Mouse (Mus musculus) testis, adult 2 months (tissue): ENCODE measurements around the gene Aff1. TPM values are rescaled to one million over a fixed set of nuclear protein-coding genes. Genes with fewer than 3 reads are reported as not detected.

ENCODE experiments used
- H3K27ac ChIP-seq: fragments of 200-500 bp; 2 replicates; pipeline ENCODE4 v1.5.1; 2012; ENCODE audit warnings: low read depth, low read length; ENCODE audit not compliant: control insufficient read depth, insufficient read depth
- H3K27me3 ChIP-seq: fragments of 200-500 bp; 2 replicates; pipeline ENCODE4 v1.6.1; 2012; ENCODE audit warnings: mild to moderate bottlenecking, low read length, moderate library complexity; ENCODE audit not compliant: control insufficient read depth, insufficient read depth
- H3K36me3 ChIP-seq: fragments of 200-500 bp; 2 replicates; pipeline ENCODE4 v1.6.1; 2012; ENCODE audit warnings: mild to moderate bottlenecking, low read length; ENCODE audit not compliant: control insufficient read depth, insufficient read depth
- H3K4me1 ChIP-seq: fragments of 200-500 bp; 2 replicates; pipeline ENCODE4 v1.6.1; 2012; ENCODE audit warnings: low read length; ENCODE audit not compliant: control insufficient read depth, insufficient read depth
- H3K4me3 ChIP-seq: fragments of 200-500 bp; 2 replicates; pipeline ENCODE4 v1.5.1; 2012; ENCODE audit warnings: low read depth, mild to moderate bottlenecking, low read length, moderate library complexity, mixed read lengths; ENCODE audit not compliant: control insufficient read depth
- CTCF ChIP-seq: fragments of 200-500 bp; IDR thresholded peaks from 2 replicates; pipeline ENCODE4 v1.5.1; 2012; ENCODE audit warnings: low read depth, mild to moderate bottlenecking, inconsistent platforms, low read length, moderate library complexity; ENCODE audit not compliant: control insufficient read depth, insufficient read depth, insufficient replicate concordance
- POLR2A ChIP-seq: fragments of 200-500 bp; IDR thresholded peaks from 2 replicates; pipeline ENCODE4 v1.6.1; 2012; ENCODE audit warnings: low read depth, mild to moderate bottlenecking, inconsistent platforms, low read length, moderate library complexity; ENCODE audit not compliant: control insufficient read depth
- polyA plus RNA-seq: library from polyadenylated mRNA; depleted of rRNA; stranded (reverse); fragments of >200 nt; gene quantifications from 2 replicates; pipeline ENCODE4 v1.2.3, GENCODE M21; 2012

The Aff1 gene
- polyA plus RNA-seq, 1 experiment, result 1.3 TPM

DNA sequence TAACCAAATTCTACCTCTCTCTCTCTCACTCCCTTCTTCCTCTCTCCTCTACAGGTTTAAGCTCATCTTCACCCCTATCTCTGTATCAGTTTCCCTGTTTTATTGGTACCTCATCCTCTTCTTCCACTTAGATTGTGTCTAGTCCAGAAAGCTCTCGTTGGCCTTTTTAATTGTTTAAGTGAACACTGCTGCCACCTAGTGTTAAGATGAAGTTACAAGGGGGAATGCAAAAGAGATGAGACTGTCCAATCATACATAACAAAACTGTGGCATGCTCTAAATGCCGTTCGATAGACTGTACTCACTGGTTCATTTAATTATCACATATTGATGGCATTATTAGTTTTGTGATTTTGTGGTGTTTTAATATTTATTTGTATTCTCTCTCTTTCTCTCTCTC lies 32.6 kb upstream of the Aff1 start:
- H3K4me1 ChIP-seq, result no peaks in the 10 kb centered on the region
- H3K4me3 ChIP-seq, result no peak overlapping the region
- no peaks in the 10 kb centered on the region for H3K27me3 ChIP-seq
- no peak overlapping the region for H3K27ac ChIP-seq
- TF ChIP-seq CTCF, result no peak
- TF ChIP-seq POLR2A, result no peak
- H3K36me3 ChIP-seq, result no peaks in the 10 kb centered on the region

DNA sequence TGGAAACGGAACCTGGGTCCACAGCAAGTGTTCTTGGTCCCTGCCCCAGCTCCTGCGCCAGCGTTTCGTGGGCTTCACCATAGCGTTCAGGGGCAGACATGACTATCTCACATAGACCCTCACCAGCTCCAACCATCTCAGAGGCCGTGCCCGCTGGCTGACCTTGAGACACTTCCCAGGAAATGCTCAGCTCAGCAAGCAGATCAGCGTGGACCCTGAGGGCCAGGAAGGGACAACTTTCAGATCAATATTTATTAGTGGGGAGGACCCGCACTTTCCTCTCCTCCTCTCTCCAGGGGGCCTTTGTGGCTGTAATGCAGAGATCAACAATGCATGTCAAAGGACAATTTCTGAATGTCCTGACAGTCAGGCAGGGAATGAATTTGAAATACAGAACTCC lies 27.2 kb upstream of the Aff1 start:
- Histone ChIP-seq H3K27ac (no peak overlapping the region), H3K4me1 (no peaks in the 10 kb centered on the region), H3K36me3 (no peaks in the 10 kb centered on the region), H3K4me3 (no peak overlapping the region), H3K27me3 (no peaks in the 10 kb centered on the region)
- TF ChIP-seq CTCF, result no peak
- no peak for TF ChIP-seq POLR2A

DNA sequence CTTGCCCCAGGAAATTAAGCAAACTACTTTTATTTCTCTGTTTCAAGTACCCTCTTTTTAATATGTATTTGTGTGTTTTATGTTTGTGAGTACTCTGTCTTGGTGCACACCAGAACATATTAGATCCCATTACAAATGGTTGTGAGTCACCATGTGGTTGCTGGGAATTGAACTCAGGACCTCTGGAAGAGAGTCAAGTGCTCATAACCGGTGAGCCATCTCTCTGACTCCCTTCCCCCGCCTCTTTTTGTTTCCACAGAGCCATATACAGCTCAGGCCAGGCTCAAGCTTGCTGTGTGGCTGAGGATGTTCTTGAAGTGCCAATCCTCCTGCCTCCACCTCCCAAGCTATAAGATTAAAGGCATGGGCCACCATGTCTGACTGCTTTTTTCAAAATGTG lies 26.3 kb upstream of the Aff1 start:
- H3K36me3 ChIP-seq, result no peaks in the 10 kb centered on the region
- H3K27me3 ChIP-seq, result no peaks in the 10 kb centered on the region
- H3K4me1 ChIP-seq, result no peaks in the 10 kb centered on the region
- no peak for TF ChIP-seq POLR2A
- TF ChIP-seq CTCF, result no peak
- H3K27ac ChIP-seq, result no peak overlapping the region
- no peak overlapping the region for H3K4me3 ChIP-seq

DNA sequence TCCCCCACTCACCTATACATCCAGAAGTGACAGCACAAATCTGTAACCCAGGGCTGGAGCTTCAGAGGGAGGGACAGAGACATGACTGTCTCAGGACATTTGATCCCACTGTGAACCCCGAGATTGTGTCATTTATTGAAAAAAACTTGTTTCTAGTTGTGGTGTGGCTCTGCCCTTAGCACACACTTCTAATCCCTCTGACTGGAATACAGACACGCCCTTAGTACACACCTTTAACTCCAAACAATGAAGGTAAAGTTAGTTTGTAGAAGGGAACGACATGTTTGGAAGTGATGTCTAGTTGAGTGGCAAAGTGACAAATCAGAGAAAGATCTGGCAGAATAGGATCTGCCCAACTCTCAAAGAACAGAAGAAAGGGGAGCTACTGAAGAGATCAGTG lies 20.3 kb upstream of the Aff1 start:
- H3K27ac ChIP-seq, result no peak overlapping the region
- H3K27me3 ChIP-seq, result no peaks in the 10 kb centered on the region
- TF ChIP-seq POLR2A (no peak), CTCF (no peak)
- no peak overlapping the region for H3K4me3 ChIP-seq
- no peaks in the 10 kb centered on the region for H3K4me1 ChIP-seq
- no peaks in the 10 kb centered on the region for H3K36me3 ChIP-seq

DNA sequence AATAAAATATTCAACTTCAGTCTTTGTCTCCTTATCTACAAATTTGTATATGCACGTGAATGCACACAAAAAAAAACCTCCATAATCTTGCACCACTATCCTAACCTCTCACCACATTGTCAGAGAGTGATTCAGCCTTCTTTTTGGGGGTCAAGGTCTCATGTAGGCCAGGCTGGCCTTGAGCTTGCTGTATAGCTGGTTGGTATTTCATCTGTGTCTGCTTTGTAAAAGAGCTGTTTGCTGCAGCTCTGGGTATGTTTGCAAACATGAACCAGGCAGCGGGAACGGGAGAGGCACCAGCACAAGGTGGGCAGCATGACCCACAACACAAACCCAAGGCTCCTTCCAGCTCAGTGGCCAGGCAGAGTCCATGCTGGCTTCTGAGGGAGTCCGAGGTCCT lies 18.6 kb upstream of the Aff1 start:
- Histone ChIP-seq H3K36me3 (no peaks in the 10 kb centered on the region), H3K27ac (no peak overlapping the region), H3K4me1 (no peaks in the 10 kb centered on the region), H3K27me3 (no peaks in the 10 kb centered on the region), H3K4me3 (no peak overlapping the region)
- TF ChIP-seq POLR2A (no peak), CTCF (no peak)

DNA sequence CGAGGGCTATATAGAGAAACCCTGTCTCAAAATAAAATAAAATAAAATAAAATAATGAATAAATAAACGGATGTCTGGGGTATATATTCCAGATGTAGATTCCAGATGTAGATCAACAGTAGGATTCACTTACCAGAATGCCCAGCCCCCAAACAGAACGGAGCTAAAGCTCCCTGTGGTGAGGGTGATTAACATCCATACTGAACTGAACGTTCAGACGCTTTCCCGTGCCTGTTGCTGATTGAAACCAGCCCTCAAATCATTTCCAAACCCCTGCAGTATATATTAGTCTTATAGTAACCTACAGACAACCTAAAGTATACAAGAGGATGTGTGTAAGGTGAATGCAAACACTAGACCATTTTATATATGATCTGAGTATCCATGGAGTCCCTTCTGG lies 17.7 kb upstream of the Aff1 start:
- H3K4me3 ChIP-seq, result no peak overlapping the region
- no peak overlapping the region for H3K27ac ChIP-seq
- no peaks in the 10 kb centered on the region for H3K36me3 ChIP-seq
- H3K4me1 ChIP-seq, result no peaks in the 10 kb centered on the region
- H3K27me3 ChIP-seq, result no peaks in the 10 kb centered on the region
- TF ChIP-seq POLR2A, result no peak
- TF ChIP-seq CTCF, result no peak

DNA sequence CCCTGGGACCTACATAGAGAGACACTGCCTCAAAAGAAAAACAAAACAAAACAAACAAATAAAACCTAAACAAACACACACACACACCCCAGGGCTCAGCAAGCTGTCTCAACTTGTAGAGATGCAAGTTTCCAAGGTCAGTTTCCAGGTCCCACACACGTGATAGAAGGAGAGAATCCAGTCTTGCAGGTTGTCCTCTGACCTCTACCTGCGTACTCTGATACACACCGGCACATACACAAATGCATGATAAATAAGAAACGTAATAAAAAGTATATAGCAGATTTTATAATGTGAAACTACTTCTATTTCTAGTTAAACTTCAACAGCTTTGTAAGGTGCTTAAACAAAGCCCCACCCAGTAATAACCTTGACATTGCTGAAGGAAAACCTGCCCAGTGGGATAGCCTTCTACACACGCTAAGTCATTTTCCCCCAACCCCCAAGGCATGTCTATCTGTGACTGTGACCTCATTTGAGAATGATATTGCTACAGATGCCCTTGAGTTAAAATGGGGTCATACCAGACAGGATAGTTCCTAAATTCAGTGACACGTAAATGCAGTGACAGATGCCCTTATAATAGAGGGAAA lies 15.8 kb upstream of the Aff1 start:
- no peak overlapping the region for H3K27ac ChIP-seq
- H3K27me3 ChIP-seq, result no peaks in the 10 kb centered on the region
- H3K4me3 ChIP-seq, result no peak overlapping the region
- TF ChIP-seq CTCF (no peak), POLR2A (no peak)
- H3K4me1 ChIP-seq, result no peaks in the 10 kb centered on the region
- no peaks in the 10 kb centered on the region for H3K36me3 ChIP-seq

DNA sequence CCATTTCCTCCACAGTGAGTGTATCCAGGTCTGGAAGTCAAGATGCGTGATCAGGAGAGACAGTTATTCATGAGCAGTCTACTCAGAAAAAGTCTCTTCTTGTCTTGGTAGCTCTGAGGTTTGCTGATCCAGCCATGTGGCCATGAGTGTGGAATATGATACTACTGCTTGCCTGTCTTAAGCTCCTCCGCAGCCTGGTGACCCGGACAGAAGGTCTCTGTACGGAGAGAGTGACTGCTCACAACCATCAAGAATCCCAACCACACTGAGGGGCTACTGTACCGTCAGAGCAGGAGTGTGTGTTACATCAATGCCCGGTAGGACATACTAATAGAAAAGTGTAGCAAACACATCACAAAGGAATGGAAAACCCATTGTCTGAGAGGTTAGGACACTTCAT lies 14.3 kb upstream of the Aff1 start:
- no peak overlapping the region for H3K4me3 ChIP-seq
- no peak overlapping the region for H3K27ac ChIP-seq
- H3K27me3 ChIP-seq, result no peaks in the 10 kb centered on the region

More for the DNA sequence above, 14.3 kb upstream of the Aff1 start:
- Histone ChIP-seq H3K4me1 (no peaks in the 10 kb centered on the region), H3K36me3 (no peaks in the 10 kb centered on the region)
- TF ChIP-seq CTCF, result no peak
- TF ChIP-seq POLR2A, result no peak
